Mouse (Mus musculus) C2C12 (cell line): Measurements from ENCODE around the gene Arv1. TPM values are rescaled to one million over a fixed set of nuclear protein-coding genes. Genes with fewer than 3 reads are reported as not detected.

Experiments
- H3K27me3 ChIP-seq: one replicate; pipeline ENCODE4 v1.6.1; 2011; ENCODE audit not compliant: control insufficient read depth, insufficient read depth, insufficient read length
- H3K36me3 ChIP-seq: one replicate; pipeline ENCODE4 v1.6.1; 2011; ENCODE audit not compliant: control insufficient read depth, insufficient read depth
- H3K4me3 ChIP-seq: one replicate; pipeline ENCODE4 v1.5.1; 2011; ENCODE audit warnings: mild to moderate bottlenecking, control low read depth; ENCODE audit not compliant: poor library complexity, insufficient read depth, severe bottlenecking
- H3K79me2 ChIP-seq: one replicate; pipeline ENCODE4 v1.6.1; 2011; ENCODE audit not compliant: control insufficient read depth, insufficient read depth
- H3K79me3 ChIP-seq: one replicate; pipeline ENCODE4 v1.6.1; 2011; ENCODE audit warnings: low read depth, control low read depth
- H3ac ChIP-seq: one replicate; pipeline ENCODE3; 2011; ENCODE audit warnings: low read depth; ENCODE audit not compliant: control insufficient read depth, insufficient read length
- CEBPB ChIP-seq: IDR thresholded peaks from one replicate; pipeline ENCODE4 v1.6.1; 2011; ENCODE audit warnings: low read depth, mild to moderate bottlenecking, control low read depth, moderate library complexity
- CTCF ChIP-seq: IDR thresholded peaks from one replicate; pipeline ENCODE4 v1.5.1; 2011; ENCODE audit not compliant: control insufficient read depth, insufficient read depth, insufficient read length
- FOSL1 ChIP-seq: IDR thresholded peaks from one replicate; pipeline ENCODE4 v1.8.0; 2011; ENCODE audit warnings: mild to moderate bottlenecking, low read length; ENCODE audit not compliant: poor library complexity, insufficient read depth, severe bottlenecking
- MAX ChIP-seq: IDR thresholded peaks from one replicate; pipeline ENCODE4 v1.6.1; 2011; ENCODE audit warnings: mild to moderate bottlenecking, control low read depth
- MYOD1 ChIP-seq: IDR thresholded peaks from one replicate; pipeline ENCODE4 v1.6.1; 2011; ENCODE audit warnings: low read depth; ENCODE audit not compliant: control insufficient read depth, insufficient read length
- MYOG ChIP-seq: IDR thresholded peaks from one replicate; pipeline ENCODE4 v1.6.1; 2011; ENCODE audit not compliant: control insufficient read depth, insufficient read length; ENCODE audit errors: extremely low read depth
- USF1 ChIP-seq: IDR thresholded peaks from one replicate; pipeline ENCODE4 v1.6.1; 2011; ENCODE audit warnings: low read depth, mild to moderate bottlenecking, control low read depth, moderate library complexity
- polyA plus RNA-seq: library from polyadenylated mRNA; unstranded; fragments of >200 nt; fragmentation: generic; extraction: Trizol; gene quantifications from one replicate; pipeline ENCODE4 v1.2.1, GENCODE M21; 2012; ENCODE audit warnings: missing spikeins

Arv1 gene
- polyA plus RNA-seq, 1 experiment: 11.4 TPM

DNA sequence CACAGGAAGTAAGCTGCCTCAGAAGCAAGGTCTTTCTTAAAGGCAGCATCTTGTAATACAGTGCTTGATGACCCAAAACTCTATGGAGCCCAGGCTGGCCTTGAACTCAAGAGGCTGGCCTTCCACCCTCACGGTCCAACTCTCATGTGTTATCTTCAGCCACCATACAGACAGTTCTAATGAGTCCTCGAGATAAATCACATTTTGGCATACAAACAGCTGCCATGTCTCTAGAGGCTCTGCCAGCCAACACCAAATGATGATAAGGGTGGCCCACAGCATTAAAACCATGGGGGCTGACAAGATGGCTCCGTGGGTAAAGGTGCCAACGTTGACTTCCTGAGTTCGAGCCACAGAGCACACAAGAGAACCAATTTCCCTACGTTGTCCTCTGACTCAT is 8.7 kb upstream of the Arv1 start:
- Histone ChIP-seq H3K79me2 (no peaks in the 10 kb centered on the region), H3K4me3 (no peak overlapping the region), H3K36me3 (peaks cover 42% of the 10 kb centered on the region), H3K79me3 (peaks cover 2% of the 10 kb centered on the region), H3ac (no peak overlapping the region), H3K27me3 (no peaks in the 10 kb centered on the region)
- no peak for TF ChIP-seq MYOG

GRCm38 (mm10) chr8:124715736-124716135 is 6.2 kb upstream of the Arv1 start:
- Histone ChIP-seq H3K4me3 (no peak overlapping the region), H3K36me3 (peaks cover 27% of the 10 kb centered on the region), H3K27me3 (no peaks in the 10 kb centered on the region), H3ac (no peak overlapping the region), H3K79me2 (peaks cover 16% of the 10 kb centered on the region), H3K79me3 (peaks cover 8% of the 10 kb centered on the region)
- no peak for TF ChIP-seq USF1
- TF ChIP-seq CTCF: no peak
- TF ChIP-seq FOSL1: no peak
- TF ChIP-seq MYOD1: no peak
- TF ChIP-seq CEBPB: no peak
- no peak for TF ChIP-seq MYOG
- TF ChIP-seq MAX: no peak

DNA sequence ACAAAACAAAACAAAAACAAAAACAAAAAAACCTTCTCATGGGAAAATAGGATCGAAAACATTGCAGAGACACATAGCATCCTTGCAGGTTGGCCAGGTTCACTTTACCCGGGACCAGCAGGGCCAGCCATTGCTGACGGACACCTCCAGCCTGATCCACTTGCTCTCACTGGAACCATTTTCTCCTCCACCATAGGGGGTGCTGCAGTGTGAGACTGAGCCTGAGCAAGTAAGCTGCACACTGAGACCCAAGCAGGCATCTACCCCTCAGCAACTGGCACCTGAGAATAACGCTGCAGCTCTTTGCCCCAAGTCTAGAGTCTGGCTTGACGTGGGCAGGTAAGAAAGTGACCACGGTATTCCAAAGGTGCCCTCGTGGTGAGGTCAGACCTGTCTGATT is 1.8 kb upstream of the Arv1 start:
- Histone ChIP-seq H3K27me3 (no peaks in the 10 kb centered on the region), H3K36me3 (peaks cover 7% of the 10 kb centered on the region), H3K79me3 (peaks cover 32% of the 10 kb centered on the region), H3K4me3 (no peak overlapping the region), H3ac (no peak overlapping the region), H3K79me2 (peaks cover 54% of the 10 kb centered on the region)
- TF ChIP-seq CEBPB (no peak), USF1 (no peak), CTCF (no peak), FOSL1 (no peak), MAX (no peak), MYOD1 (no peak), MYOG (no peak)

- Histone ChIP-seq H3K79me3 (peaks cover 30% of the 10 kb centered on the region), H3K27me3 (no peaks in the 10 kb centered on the region), H3ac (peak overlapping the region; percentile 86), H3K79me2 (peaks cover 54% of the 10 kb centered on the region), H3K4me3 (peak overlapping the region; percentile 78), H3K36me3 (peaks cover 15% of the 10 kb centered on the region)
- TF ChIP-seq FOSL1 (no peak), USF1 (no peak)
These were observed 739 bp upstream of the Arv1 start for GRCm38 (mm10) chr8:124720938-124721861.

DNA sequence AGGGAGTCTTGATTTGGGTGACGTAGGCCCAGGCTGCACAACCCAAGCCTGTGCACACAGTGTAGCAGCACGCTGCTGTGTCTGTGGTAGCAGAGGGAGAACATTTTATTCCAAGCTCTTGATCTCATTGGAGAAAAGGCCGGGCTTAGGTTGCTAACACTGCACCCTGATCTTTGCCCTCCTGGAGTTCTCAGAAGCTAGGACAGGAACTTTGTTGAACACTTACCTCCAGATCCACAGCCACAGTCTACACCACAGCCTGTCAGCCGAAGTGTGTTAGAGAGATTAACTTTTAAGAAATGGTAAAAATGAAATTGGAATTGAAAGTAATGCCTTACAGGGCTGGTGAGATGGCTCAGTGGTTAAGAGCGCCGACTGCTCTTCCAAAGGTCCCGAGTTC is 2.4 kb downstream of the Arv1 start:
- H3K27me3 ChIP-seq: no peaks in the 10 kb centered on the region
- H3ac ChIP-seq: no peak overlapping the region
- H3K79me3 ChIP-seq: peaks cover 30% of the 10 kb centered on the region
- peaks cover 39% of the 10 kb centered on the region for H3K36me3 ChIP-seq
- TF ChIP-seq CTCF (no peak), CEBPB (no peak), MAX (no peak)
- peaks cover 53% of the 10 kb centered on the region for H3K79me2 ChIP-seq
- H3K4me3 ChIP-seq: no peak overlapping the region

- H3K36me3 ChIP-seq: peaks cover 62% of the 10 kb centered on the region
- no peaks in the 10 kb centered on the region for H3K79me2 ChIP-seq
- H3ac ChIP-seq: no peak overlapping the region
- no peaks in the 10 kb centered on the region for H3K79me3 ChIP-seq
- H3K27me3 ChIP-seq: no peaks in the 10 kb centered on the region
- TF ChIP-seq MAX (no peak), MYOD1 (no peak), MYOG (no peak), CEBPB (no peak), CTCF (no peak), USF1 (no peak), FOSL1 (no peak)
- H3K4me3 ChIP-seq: no peak overlapping the region
These were observed 10.9 kb downstream of the Arv1 start for GRCm38 (mm10) chr8:124732828-124733227.
